Mouse (Mus musculus) lung, embryonic 16.5 days (tissue): ENCODE measurements around the gene OR5BS1P. TPM values are rescaled to one million over a fixed set of nuclear protein-coding genes. Genes with fewer than 3 reads are reported as not detected.
A peak's percentile ranks its signal among the peaks of the same experiment; 100 is the strongest.

Experiments used
- ATAC-seq: fragments of 200-750 bp; cut with Nextera tagmentation; 2 replicates; pipeline ENCODE4 v1.8.0; 2017; ENCODE audit warnings: low read depth, mild to moderate bottlenecking, moderate library complexity
- H3K27ac ChIP-seq: fragments of 300-500 bp; sonication (generic); 2 replicates; pipeline ENCODE4 v1.5.1; 2014; ENCODE audit warnings: mild to moderate bottlenecking, control low read depth, low read length
- H3K27me3 ChIP-seq: fragments of 300-500 bp; sonication (generic); 2 replicates; pipeline ENCODE4 v1.6.1; 2014; ENCODE audit warnings: low read depth, low read length, mixed read lengths; ENCODE audit not compliant: control insufficient read depth, insufficient read depth
- H3K36me3 ChIP-seq: fragments of 300-500 bp; sonication (generic); 2 replicates; pipeline ENCODE4 v1.6.1; 2014; ENCODE audit warnings: low read length; ENCODE audit not compliant: control insufficient read depth, insufficient read depth
- H3K4me1 ChIP-seq: fragments of 300-500 bp; sonication (generic); replicated peaks from 2 replicates; pipeline ENCODE4 v1.6.1; 2014; ENCODE audit warnings: low read length, mixed read lengths; ENCODE audit not compliant: control insufficient read depth, insufficient read depth
- H3K4me2 ChIP-seq: fragments of 300-500 bp; sonication (generic); 2 replicates; pipeline ENCODE4 v1.6.1; 2014; ENCODE audit warnings: low read depth, low read length, control low read depth
- H3K4me3 ChIP-seq: fragments of 300-500 bp; sonication (generic); 2 replicates; pipeline ENCODE4 v1.5.1; 2014; ENCODE audit warnings: mild to moderate bottlenecking, low read length, control low read depth
- H3K9ac ChIP-seq: fragments of 300-500 bp; sonication (generic); 2 replicates; pipeline ENCODE4 v1.6.1; 2014; ENCODE audit warnings: low read length, control low read depth
- H3K9me3 ChIP-seq: fragments of 300-500 bp; sonication (generic); 2 replicates; pipeline ENCODE4 v1.6.1; 2016; ENCODE audit warnings: low read length; ENCODE audit not compliant: control insufficient read depth
- WGBS: fragments of 180-500 bp; shearing (Covaris S2); extraction: QIAGEN DNeasy Blood & Tissue Kit; methylation state at CpG from one replicate; pipeline ENCODE4 v1.1.7; 2014; 5-methylcytosine and 5-hydroxymethylcytosine counted together
- polyA plus RNA-seq: library from polyadenylated mRNA; unstranded; fragments of >200 nt; fragmentation: Nextera tagmentation; extraction: Ambion mirVana; gene quantifications from 2 replicates; pipeline ENCODE4 v1.2.1, GENCODE M21; 2015

OR5BS1P gene
- polyA plus RNA-seq, 1 experiment from 2014 or later: not detected

DNA sequence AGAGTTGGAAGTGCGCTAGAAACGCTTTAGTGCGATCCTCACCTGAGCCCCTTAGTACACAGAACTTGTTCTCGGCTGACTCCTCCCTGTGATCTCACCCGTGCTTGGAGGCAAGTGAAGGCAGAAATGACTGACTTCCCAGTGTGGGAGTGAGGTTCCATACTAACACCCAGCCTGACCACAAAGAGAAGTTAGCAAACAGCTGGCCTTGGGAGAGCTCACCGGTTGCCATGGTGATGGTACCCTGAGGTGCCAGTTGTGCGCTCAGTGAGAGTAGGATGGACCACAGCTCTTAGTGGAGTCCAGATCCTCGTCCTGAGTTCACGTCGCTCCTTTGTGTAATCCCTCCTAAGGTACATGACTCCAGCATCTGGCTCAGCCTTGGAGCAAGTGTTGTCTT, 5.3 kb downstream of the OR5BS1P start:
- no peak for ATAC-seq
- Histone ChIP-seq H3K4me2 (no peak overlapping the region), H3K4me1 (no peaks in the 10 kb centered on the region), H3K27me3 (no peaks in the 10 kb centered on the region), H3K36me3 (no peaks in the 10 kb centered on the region), H3K9me3 (no peaks in the 10 kb centered on the region), H3K4me3 (no peak overlapping the region), H3K27ac (no peak overlapping the region), H3K9ac (no peak overlapping the region)
- WGBS: 73% methylated on average over 10 of the region's 10 CpGs

DNA sequence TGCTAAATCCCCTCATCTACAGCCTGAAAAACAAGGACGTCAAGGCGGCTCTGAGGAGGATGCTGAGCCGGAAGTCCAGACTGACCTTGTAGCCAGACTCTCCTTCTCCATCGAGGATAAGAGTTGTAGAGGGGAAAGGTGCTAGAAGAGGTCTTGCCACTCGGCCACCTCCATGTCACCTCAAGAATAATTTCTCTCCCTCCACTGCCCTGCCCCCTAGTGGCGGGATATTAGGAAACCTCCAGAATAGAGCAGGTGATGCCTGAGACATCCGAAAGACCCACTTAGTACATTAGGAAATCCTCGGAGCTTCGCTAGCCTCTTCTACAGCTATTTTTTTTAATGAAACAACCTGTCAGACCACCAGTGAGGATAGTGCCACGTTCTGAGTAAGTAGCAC, 5.7 kb downstream of the OR5BS1P start:
- H3K27ac ChIP-seq: no peak overlapping the region

DNA sequence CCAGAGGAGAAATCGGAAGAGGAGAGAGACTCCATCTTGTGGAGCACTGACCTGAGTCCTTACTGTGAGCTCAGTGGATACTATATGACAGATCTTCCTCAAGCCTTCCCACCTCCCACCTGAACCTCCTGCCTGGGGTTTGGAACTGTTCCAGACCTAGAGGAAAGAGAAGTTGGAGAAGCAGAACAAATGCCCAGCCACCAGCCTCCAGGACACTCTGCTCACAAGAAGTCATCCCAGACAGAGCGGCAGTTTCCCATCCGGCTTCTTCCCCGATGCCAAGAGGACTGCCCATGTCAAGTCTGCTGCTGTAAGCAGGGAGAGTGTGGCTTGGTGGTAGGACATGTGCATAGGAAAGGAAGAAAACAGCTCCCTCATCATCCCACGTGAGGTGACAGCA, 6.6 kb downstream of the OR5BS1P start:
- Histone ChIP-seq H3K4me1 (no peaks in the 10 kb centered on the region), H3K9me3 (no peaks in the 10 kb centered on the region), H3K36me3 (no peaks in the 10 kb centered on the region), H3K4me3 (no peak overlapping the region), H3K27ac (no peak overlapping the region), H3K27me3 (no peaks in the 10 kb centered on the region), H3K4me2 (no peak overlapping the region), H3K9ac (no peak overlapping the region)
- no peak for ATAC-seq
- 84% methylated on average over 5 of the region's 5 CpGs for WGBS

More for the DNA sequence above, 5.7 kb downstream of the OR5BS1P start:
- Histone ChIP-seq H3K4me2 (no peak overlapping the region), H3K4me1 (no peaks in the 10 kb centered on the region), H3K9me3 (no peaks in the 10 kb centered on the region), H3K36me3 (no peaks in the 10 kb centered on the region), H3K9ac (no peak overlapping the region), H3K4me3 (no peak overlapping the region), H3K27me3 (no peaks in the 10 kb centered on the region)
- WGBS: 46% methylated on average over 10 of the region's 10 CpGs
- ATAC-seq: no peak

DNA sequence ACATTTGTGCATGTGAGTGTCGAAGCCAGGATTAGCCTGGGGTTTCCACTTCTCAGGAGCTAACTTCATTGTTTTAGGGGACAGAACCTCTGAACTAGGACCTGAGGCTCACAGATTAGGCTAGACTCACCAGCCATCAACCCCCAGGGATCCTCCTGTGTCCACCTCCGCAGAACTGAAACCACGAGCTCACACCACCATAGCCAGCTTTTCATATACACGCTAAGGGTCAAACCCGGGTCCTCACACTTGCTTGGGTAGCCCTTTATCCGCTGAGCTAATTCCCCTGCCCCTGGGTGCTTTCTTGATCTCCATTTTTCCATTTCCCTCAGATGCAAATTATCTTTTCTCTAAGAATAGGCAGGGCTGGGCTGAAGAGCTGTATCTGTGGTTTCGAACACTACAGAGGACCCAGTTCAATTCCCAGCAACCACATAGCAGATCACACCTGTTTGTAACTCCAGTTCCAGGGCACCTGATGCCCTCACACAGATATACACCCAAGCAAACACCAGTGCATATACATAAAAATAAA, 9.9 kb downstream of the OR5BS1P start:
- no peak overlapping the region for H3K4me2 ChIP-seq
- no peak overlapping the region for H3K4me3 ChIP-seq
- H3K36me3 ChIP-seq: no peaks in the 10 kb centered on the region
- no peaks in the 10 kb centered on the region for H3K27me3 ChIP-seq
- peaks cover 3% of the 10 kb centered on the region; the same call in 1 of the 2 replicates for H3K4me1 ChIP-seq
- H3K9me3 ChIP-seq: no peaks in the 10 kb centered on the region
- WGBS: 78% methylated on average over 7 of the region's 7 CpGs
- no peak for ATAC-seq
- no peak overlapping the region for H3K27ac ChIP-seq
- H3K9ac ChIP-seq: no peak overlapping the region

DNA sequence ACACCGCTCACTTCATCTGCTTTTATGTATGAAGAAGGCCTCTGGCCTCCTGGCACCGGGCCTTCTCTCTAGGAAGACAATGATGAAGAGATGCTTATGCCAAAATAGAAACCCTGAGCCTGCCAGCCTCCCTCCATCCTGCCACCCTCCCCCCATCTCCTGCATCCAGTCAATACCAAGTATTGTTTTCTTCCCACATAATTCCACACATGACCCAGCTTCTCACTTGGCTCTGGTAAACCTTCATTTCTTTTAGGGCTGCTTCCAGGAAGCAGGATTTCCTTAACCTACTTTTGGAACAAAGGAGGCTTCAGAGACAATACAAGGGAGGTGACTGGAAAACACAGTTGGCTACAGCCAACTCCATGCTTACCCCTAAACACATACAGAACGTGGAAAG, 13.0 kb downstream of the OR5BS1P start, which contains the start of gene Lalba:
Gene Lalba, minus strand, starts transcription at position 21 of the 400 bp plus-strand sequence.
- peak; percentile 60 for ATAC-seq
- Histone ChIP-seq H3K4me3 (no peak within 1 kb of the TSS), H3K27ac (peak within 1 kb of the TSS; percentile 45; the same call in 1 of the 2 replicates), H3K9ac (no peak within 1 kb of the TSS), H3K36me3 (no peaks in the 10 kb centered on the region), H3K9me3 (no peaks in the 10 kb centered on the region), H3K4me2 (no peak within 1 kb of the TSS), H3K27me3 (no peaks in the 10 kb centered on the region), H3K4me1 (peaks cover 4% of the 10 kb centered on the region; the same call in 1 of the 2 replicates)
- 43% methylated on average over 3 of the region's 3 CpGs for WGBS

DNA sequence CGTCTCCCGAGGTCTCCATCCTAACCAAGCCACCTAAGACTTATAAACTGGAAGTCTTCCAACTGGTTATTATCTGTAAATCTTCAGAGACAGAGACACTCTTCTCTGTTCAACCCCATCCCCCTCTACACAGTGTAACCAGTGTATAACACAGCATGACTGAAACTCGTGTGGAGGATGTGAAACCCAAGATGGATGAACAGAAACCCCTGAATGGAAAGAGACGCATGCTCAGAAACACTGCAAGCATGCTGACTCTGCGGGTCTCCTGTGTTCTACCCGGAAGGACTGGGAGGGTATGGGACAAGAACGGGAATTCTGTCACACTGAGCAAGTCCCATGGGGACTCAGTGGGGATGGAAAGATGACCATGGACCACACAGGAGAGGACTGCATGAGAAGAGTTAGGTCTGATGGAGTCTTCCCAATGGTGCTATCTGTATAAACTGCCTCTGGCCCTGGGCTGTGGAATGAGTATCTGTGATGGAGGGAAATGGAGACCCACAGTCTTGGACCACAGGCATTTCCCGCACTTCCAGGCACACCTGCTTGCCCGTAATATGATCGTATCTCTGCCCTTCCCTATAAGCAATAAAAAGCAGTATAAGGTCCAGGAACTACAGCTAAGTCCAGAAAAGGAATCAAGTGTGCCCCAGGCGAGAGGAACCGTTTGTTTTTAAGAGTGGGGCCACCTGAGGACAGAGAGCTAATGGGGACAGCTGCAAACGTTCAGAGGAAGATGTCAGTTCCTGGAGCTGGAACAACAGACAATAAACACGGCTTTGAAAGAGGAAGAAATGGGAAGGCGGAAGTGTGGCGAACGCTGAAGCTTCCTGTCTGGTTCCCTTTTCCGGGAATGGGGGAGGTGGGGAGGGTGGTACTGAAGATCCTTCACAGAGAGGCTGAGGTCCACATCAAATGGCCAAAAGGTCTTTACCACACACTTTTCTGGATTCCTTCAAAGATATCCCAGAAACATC, 14.5 kb downstream of the OR5BS1P start:
- WGBS: 55% methylated on average over 18 of the region's 18 CpGs
- H3K4me2 ChIP-seq: no peak overlapping the region
- peak overlapping the region; percentile 41 for H3K27ac ChIP-seq
- H3K4me1 ChIP-seq: peaks cover 4% of the 10 kb centered on the region; the same call in 1 of the 2 replicates
- no peak for ATAC-seq
- no peak overlapping the region for H3K9ac ChIP-seq
- no peaks in the 10 kb centered on the region for H3K27me3 ChIP-seq
- no peaks in the 10 kb centered on the region for H3K9me3 ChIP-seq
- no peaks in the 10 kb centered on the region for H3K36me3 ChIP-seq
- H3K4me3 ChIP-seq: no peak overlapping the region

DNA sequence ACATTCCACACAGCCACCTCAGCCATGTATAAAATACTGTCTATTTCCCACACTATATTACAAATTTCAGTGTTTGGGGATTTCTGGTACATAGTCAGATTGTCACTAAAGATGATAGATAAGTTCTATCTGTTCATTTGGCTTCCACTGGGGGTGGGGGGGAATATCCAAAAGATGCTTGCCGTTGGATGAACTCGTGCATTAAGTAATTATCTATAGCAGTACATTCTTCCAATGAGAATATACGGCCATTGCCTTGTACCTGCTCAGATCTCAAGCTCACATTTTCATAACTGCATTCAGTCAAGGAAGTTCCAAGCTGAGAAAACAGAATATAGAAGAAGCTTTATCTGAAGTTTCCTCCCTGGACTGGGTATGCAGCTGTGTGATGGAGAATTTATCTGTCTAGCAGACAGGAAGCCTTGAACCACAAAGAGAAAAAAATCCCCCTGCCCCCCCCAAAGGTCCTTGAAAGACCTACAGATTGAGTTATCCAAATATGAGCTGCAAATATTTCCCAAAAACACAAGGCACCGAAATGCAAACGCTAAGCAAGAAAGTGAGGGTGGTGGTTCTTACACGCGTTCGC, 16.8 kb downstream of the OR5BS1P start:
- H3K36me3 ChIP-seq: no peaks in the 10 kb centered on the region
- H3K4me3 ChIP-seq: no peak overlapping the region
- H3K4me2 ChIP-seq: no peak overlapping the region
- peaks cover 4% of the 10 kb centered on the region; the same call in 1 of the 2 replicates for H3K4me1 ChIP-seq
- ATAC-seq: no peak
- H3K9ac ChIP-seq: no peak overlapping the region
- 90% methylated on average over 8 of the region's 8 CpGs for WGBS
- no peak overlapping the region for H3K27ac ChIP-seq
- H3K9me3 ChIP-seq: no peaks in the 10 kb centered on the region
- no peaks in the 10 kb centered on the region for H3K27me3 ChIP-seq

DNA sequence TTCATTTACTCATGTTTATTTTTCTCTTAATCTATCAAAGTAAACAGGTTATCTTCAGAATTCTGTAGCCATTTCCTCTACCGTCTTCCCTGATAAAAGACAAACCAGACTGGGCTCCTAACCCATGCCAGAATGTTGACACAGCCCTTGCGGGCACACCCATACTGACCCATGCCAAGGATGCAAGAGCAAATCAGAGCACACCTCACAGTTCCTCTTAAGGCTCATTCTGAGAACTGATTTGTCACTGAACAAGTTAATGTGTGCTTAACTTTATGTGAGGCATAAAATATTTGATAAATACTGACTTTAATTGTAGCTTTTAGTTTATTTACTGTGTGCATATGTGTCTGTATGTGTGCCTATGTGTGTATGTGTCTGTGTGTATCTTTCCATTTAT, 21.6 kb downstream of the OR5BS1P start:
- H3K4me2 ChIP-seq: no peak overlapping the region
- WGBS: 28% methylated on average over 2 of the region's 2 CpGs

DNA sequence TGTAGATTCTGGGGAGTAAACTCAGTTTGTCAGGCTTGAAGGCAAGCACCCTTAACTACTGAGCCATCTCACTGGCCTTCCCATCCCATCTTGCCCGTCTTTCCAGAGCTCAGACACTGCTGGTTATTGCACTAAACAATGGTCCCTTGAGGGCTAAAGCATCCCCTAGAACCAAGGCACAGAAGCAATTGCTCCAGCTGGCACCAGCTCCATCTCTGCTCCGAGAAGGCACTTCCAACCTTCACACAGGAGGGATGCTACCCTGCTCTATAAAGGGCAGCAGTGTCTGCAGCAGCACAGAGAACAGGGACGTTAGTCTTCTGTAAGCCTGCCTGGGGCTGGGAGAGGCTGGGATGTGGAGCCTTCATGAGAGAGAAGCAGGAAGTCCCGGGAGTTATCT, 22.4 kb downstream of the OR5BS1P start, which contains the start of gene Olfr279:
Gene Olfr279, plus strand, starts transcription at position 301 of the 400 bp plus-strand sequence.
- H3K27ac ChIP-seq: no peak within 1 kb of the TSS
- WGBS: 61% methylated on average over 4 of the region's 4 CpGs
- H3K4me2 ChIP-seq: no peak within 1 kb of the TSS
- no peaks in the 10 kb centered on the region for H3K36me3 ChIP-seq
- no peaks in the 10 kb centered on the region for H3K4me1 ChIP-seq
- ATAC-seq: no peak
- no peak within 1 kb of the TSS for H3K4me3 ChIP-seq
- H3K9me3 ChIP-seq: no peaks in the 10 kb centered on the region
- no peaks in the 10 kb centered on the region for H3K27me3 ChIP-seq
- no peak within 1 kb of the TSS for H3K9ac ChIP-seq

More for the DNA sequence above, 21.6 kb downstream of the OR5BS1P start:
- H3K9me3 ChIP-seq: no peaks in the 10 kb centered on the region
- H3K4me1 ChIP-seq: no peaks in the 10 kb centered on the region
- H3K4me3 ChIP-seq: no peak overlapping the region
- H3K36me3 ChIP-seq: no peaks in the 10 kb centered on the region
- H3K27me3 ChIP-seq: no peaks in the 10 kb centered on the region
- H3K27ac ChIP-seq: no peak overlapping the region
- no peak overlapping the region for H3K9ac ChIP-seq
- ATAC-seq: no peak
